Mouse (Mus musculus) T-helper 2 cell (primary cell): ENCODE data around the gene Nmrk1.

Source experiments
- in situ Hi-C: fragments of 300-600 bp; cut with MboI, MseI; formaldehyde crosslinking; loops from one replicate; pipeline ENCODE4 v1.15.1; 2025; ENCODE audit warnings: high pct_unique_total_duplicates

Nmrk1 gene

DNA sequence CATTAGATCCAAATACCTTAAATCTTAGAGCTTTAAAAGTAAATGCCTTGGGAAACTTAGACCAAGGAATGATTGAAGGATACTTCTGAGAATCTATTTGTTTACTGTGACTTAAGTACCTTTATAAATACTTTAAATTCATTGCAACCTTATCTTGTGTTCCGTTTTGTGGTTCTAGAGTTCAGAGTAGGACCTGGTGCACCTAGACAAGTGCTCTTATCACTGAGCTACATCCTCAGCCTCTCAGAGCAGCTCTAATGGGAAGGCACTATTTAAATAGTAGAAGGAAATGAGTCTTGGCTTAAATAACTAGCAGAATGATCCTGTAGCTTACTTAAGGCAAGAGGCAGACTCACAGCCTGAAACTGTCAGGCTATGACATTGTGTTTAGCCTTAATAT, 63.8 kb downstream of the Nmrk1 start:
- in situ Hi-C loops = loop anchor here (25.0 kb wide), 1 partner anchor 792 kb away; no protein-coding TSS in a partner anchor
